Mouse (Mus musculus): Measurements from ENCODE around the gene Fhl3.
"Not testable (repeated sequence)": the region's sequence is repeated elsewhere in the genome, so short reads cannot be mapped to it uniquely, and the experiment has no call there.

The Fhl3 gene

DNA sequence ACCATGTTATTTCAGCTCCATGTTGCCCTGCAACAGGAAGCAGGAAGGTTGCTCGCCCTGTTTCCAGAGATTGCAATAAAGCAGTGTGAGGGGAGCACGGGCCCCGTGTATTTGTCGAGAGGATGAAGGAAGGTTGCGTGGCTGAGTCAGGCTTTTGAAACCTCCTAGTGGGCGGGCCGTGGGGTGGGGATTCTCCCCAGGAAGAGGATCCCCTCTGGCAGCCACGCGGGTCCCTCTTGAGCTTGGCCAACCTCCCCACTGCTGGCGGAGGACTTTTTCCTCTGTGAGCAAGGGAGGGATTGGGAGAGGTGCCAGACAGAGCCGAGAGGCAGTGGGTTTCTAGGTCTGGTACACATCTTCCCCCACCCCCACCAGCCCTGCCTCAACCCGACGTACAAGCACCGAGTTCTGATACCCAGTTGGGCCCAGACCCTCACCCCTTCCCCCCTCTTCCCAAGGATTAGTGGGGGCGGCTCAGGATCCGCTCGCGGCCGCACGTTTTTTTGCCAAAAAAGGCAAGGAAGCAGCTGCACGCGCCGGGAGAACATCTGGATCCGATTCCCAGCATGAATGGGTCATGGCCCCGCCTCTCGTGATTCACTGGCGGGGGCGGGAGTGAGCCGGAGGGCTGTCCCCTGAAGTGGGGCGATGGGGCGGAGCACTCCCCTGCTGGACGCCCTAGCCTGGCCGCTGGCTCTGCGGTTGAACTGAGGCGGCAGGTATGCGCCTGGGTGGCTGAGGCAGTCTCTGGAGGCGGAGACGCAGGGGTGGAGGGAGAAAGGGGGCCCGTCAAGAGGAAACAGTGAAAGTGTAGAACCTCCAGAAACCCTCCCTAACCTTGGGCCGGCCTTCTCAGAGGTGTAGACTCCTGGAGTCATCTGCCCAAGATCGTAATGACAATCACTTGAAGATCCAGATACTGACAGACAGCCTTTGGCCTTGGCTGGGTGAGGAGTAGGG is 8.3 kb downstream of the Fhl3 start:
- peak; percentile 76 for DNase-seq (ENCODE audit: low read depth)

DNA sequence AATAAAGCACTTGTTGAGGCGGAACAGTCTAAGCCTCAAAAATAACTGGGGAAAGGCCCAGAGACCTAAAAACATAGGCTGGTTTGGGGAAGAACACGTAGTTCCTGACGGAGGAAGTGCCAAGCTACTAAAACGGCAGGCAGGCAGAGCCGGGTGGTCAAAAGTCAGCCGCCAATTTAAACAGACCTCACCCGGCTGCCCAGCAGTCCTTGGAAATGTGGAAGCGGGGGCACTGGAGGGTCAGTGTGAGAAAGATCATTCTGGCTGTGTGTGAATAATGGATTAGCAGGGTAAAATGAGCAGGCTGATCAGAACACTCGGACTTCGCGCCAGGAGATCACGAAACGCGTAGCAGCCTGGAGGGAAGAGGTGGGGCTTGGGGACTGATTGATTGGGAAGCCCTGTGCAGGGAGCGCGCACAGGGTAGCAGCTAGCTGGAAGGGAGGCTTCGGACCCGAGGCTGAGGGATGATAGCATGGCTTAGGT is 9.5 kb downstream of the Fhl3 start:
- DNase-seq (ENCODE audit: low read depth), result no peak

DNA sequence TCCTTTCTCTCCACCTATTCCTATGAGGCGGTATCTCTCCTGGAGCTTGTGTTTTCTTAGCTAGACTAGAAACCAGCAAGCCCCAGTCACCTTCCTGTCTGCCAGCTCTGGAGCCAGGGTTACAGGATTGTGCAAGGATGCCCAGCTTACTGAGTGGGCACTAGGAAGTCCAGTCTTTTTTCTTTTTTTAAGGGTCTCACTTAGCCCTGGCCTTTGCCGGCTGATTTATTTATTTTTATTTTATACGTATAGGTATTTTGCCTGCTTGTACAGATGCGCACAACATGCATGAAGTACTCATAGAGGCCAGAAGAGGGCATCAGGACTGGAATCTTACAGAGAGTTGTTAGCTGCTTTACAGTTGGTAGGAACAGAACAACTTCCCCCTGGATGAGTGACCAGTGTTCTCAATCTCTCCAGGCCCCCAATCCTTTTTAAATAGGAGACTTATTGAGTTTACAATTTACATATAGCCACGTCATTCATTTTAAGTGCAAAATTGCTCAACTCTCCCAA is 10.3 kb downstream of the Fhl3 start:
- DNase-seq (ENCODE audit: low read depth), result no peak

DNA sequence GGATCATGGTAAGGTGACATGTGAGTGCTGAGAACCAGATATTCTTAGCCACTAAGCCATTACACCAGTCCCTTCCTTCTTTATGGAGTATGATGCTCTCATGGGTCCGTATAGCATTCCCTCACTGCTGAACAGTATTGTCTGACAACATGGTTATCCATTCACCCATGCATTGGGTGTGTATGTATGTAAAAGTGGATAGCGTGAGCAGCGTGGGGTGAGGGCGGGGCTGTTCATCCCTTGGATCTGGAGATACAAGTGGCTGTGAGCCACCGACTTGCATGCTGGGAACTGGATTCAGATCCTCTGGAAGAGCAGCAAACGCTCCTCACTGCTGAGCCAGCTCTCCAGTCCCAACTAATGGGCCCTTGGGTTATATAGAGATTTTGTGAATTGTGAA is 12.1 kb downstream of the Fhl3 start:
- DNase-seq (ENCODE audit: low read depth), result no peak

DNA sequence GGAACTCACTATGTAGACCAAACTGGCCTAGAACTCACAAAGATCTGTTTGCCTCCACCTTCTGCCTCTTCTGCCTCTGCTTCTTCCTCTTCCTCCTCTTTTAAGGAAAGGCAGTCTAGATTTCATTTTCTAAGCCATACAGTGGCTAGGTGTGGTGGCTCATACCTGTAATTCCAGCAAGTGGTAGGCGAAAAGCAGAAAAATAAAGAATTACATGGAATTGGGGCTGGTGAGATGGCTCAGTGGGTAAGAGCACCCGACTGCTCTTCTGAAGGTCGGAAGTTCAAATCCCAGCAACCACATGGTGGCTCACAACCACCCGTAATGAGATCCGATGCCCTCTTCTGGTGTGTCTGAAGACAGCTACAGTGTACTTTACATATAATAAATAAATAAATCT is 13.3 kb downstream of the Fhl3 start:
- not testable (repeated sequence) for DNase-seq (ENCODE audit: low read depth)

DNA sequence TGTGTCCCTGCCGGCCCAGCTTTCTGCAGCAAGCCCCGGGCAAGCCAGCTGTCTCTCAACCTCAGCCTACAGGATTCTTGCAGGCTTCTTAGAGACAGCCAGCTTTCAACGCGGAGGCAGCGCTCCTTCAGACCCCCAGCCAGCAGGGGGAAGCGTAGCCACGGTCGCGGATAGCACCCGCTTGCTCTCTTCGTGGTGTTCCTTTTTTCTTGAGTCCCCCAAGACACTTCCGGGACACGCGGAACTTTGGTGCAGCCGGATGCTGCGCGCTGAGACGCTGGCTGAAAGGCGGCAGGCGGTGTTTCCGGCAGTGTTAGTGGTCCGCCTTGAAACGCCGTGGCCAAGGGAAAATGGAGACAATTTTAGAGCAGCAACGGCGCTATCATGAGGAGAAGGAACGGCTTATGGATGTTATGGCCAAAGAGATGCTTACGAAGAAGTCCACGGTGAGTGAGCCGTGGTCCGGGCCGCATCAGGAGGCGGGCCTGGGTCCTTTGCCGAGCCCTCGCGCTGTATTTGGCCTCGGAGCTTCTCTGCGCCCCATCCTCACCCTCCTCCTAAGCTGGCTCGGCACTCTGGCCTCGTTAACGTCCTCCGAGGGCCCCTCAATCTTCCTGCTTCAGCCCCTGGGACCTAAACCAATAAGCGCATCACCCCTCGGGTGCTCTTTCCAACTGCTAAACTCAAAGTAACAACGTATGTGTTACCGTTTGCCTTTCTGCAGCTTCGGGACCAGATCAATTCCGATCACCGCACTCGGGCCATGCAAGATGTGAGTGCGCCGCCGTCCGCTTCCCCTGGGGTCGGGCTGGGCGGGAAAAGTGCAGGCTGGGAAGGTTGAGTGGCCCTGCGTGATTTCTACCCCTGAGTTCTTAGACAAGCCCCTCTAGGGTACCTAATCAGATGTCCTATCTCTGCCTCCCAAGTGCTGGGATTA is 14.3 kb downstream of the Fhl3 start, which contains the start of gene Sf3a3:
Gene Sf3a3 (plus strand): TSS at position 232 of the 937 bp plus-strand sequence.
- DNase-seq (ENCODE audit: low read depth), result peak; percentile 95

DNA sequence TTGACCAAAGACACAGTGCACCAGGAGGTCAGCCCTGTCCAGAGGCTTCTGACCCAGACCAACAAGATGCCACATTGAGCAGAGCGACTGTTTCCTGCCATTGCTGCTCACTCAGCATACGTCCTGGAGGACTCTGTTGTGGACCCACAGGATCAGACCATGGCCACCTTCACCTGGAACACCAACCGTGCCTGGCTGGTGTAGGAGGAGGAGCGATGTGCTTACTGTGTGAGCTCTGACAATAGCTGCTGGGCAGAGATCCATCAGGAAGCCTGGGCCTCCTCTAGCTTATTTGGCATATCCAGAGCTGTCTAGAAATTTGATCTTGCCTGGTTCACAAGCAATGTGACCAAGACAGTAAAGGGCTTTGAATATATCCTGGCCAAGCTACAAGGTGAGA is 18.6 kb downstream of the Fhl3 start:
- DNase-seq (ENCODE audit: low read depth), result no peak

DNA sequence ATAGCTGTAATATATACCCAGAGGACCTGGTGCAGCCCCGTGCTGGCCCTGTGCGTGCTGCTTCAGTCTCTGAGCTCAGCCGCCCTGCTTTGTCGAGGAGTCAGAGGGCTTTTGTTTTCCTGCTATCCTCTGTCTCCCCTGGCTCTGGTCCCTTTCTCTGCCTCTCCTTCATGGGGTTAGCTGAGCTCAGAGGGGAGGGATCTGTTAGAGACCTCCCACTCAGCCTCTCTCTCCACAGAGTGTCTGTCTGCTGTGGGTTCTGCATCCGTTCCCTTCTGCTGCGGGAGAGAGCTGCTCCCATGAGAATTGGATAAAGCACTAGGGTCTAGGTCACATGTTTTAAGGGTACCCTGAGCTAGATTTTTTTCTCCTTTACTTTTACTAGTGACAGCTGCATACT is 25.6 kb downstream of the Fhl3 start:
- no peak for DNase-seq (ENCODE audit: low read depth)

DNA sequence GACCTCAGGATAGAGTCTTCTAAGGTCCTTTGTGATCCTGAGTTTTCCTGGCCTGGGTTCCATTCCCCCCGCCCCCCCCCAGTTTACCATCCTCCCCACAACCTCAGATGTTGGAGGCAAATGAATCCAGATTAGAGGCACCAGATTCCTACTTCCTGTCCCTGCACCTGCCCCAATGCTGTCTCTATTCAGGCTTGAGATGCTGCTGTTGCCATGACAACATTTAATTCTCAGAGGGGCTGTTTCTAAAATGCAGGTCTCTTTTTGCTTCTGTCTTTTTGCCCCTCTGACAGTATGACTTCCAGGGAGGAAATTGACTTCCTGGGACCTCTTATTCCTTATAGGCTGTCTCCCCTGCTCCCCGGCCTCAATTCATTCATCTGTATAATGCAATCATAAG is 36.5 kb downstream of the Fhl3 start:
- no peak for DNase-seq (ENCODE audit: low read depth)

GRCm38 (mm10) chr4:124737486-124737885 is 37.0 kb downstream of the Fhl3 start:
- DNase-seq (ENCODE audit: low read depth), result no peak

GRCm38 (mm10) chr4:124738013-124738412 is 37.5 kb downstream of the Fhl3 start:
- no peak for DNase-seq (ENCODE audit: low read depth)

DNA sequence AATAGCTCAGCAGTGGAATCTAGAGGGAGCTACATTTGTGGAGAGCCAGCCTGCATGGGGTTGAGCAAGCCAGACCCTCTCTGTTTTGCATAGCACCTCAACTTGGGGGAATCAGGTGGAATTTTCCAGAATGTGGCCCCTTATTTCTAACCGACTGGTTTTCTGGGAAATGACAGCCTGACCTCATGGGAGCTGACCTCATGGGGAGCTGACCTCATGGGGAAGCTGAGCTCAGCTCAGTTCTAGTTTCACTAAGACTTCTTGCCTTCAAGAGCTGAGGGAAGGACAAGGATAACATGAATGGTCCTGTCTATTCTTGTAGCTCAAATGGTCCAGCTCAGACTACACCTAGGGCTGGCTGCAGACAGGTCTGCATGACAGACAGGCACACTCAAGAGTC is 38.3 kb downstream of the Fhl3 start:
- DNase-seq (ENCODE audit: low read depth), result no peak

DNA sequence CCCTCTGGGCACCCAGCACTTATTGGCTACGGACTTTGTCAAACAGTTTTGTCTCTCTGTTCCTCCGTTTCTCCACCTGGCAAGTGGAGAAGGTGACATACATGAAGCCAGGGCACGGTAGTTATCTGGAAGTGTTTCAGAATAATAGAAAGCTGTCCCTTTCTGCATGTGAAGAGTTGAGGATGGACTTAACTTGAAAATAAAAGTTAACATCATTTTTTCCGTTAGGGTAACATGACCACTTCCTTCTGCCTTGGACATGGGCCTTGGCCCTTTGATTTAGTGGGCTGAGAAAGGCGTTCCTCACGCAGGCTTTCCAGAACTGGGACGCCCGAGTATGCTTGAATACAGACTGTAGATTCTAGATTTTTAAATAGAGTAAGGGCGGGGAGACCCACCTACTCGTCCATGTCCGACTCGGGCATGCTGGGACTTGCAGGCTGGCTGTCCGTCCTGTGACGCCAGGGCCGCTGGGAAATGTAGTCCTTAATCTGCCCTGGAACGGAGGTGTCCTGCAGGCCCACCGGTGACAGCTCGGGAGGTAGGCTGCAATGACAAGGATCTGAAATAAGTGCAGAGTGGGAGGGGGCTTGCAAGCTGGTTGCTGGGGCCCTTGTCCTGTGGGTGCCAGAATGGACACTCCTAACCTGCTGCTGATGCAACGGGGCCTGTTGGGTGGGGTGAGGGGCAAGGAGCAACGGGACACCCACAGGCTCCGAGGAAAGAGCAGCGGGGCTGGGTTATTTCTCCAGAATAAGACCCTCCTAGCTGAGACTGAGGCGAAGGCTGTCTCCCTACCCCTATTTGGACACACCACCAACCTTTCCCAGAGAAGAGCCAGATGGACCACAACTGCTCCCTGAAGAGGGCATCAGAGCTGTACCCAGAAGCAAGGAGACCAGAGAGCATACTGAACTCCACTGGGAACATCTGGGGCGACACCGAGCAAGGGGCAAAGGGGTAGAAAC is 41.2 kb downstream of the Fhl3 start, which contains the start of gene Inpp5b:
Gene Inpp5b (plus strand): TSS at position 475 of the 968 bp plus-strand sequence.
- peak; percentile 52 for DNase-seq (ENCODE audit: low read depth)

GRCm38 (mm10) chr4:124742839-124743238 is 42.3 kb downstream of the Fhl3 start:
- no peak for DNase-seq (ENCODE audit: low read depth)

DNA sequence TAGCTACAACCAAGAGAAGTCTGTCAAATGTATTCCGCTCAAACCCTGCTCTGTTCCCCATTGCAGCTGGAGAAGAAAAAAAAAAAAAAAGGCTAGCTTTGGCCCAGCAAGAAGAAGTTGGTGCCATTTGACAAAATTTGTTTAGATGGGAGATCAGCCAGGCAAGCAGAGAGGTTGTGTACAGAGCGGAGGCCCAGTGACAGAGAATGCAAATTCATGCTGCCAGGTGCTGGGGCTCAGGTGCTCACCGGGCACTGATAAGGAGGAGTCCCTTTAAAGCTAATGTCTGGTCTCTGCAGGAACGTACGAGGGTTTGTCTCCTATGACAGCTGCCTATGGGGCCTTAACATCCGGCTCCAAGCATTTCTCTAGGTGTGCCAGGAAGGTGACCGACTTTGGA is 46.1 kb downstream of the Fhl3 start:
- DNase-seq (ENCODE audit: low read depth), result no peak

GRCm38 (mm10) chr4:124747851-124748250 is 47.4 kb downstream of the Fhl3 start:
- no peak for DNase-seq (ENCODE audit: low read depth)

DNA sequence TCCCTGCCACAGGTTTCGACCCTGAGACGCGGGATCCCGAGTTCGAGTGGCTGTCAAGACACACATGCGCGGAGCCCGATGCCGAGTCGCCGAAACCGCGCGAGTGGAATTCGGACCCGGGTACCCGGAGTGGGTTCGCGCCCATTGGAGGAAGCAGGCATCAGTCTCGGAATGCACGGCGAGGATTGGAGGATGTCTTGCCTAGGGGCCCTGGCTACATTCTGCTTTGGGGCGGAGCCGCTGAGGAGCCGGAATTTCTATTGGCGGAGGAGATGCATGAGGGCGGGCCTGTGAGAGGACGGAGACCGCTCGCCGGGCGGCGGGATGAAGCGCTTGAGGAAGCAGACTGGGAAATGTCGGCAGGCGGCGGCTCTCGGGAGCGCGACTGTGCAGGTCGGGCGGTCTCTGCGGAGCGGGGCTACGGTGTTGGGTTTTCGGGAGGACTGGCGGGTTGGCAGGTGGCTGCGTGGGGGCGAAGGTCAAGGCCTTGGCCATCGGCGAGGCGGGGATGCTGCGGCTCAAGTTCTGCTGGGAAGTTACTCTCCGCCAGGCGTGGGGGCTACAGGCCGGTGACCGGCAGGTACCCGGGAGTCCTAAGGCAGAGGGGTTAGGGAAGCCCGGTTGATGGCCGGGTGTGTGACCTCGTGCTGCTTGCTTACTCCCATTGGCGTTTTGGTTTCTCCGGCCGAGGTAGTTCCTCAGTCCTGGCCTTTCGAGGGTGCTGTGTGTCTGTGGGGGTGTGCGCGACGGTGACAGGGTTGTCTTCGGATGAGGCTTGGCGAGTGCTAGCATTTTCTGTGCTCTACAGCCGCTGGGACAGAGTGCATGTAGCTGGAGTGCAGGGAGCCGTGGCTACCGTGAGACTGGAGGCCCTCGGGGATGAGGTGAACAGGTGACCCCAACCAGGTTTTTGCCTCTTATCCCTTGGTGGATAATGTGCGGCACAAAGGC is 51.1 kb downstream of the Fhl3 start:
- DNase-seq (ENCODE audit: low read depth), result peak; percentile 97

GRCm38 (mm10) chr4:124752281-124753199 is 52.0 kb downstream of the Fhl3 start:
- DNase-seq (ENCODE audit: low read depth), result peak; percentile 63

DNA sequence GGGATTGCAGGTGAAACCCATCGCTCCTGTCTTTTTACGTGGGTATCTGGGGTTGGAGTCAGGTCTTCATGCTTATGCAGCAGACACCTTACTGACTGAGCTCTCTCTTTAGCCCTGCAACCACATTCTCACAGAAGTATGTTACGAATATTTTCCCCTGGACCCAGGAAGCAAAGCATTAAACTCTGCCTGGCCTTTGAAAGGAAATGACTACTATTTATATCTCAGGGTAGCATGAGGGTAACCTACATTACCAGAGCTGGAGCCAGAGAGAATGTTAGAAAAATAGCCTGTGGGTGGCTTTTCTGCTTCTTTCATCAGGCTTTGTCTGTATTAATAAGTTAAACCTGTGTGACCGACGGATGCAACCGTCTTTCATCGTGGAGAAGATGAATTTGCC is 55.0 kb downstream of the Fhl3 start:
- DNase-seq (ENCODE audit: low read depth), result no peak

Measured in c-Kit-positive CD71-negative TER-119-negative erythroid progenitor cells, embryonic 14.5 days (primary cell).